Mouse (Mus musculus) heart, embryonic 15.5 days (tissue): ENCODE data around the gene Lrrc8b. TPM values are rescaled to one million over a fixed set of nuclear protein-coding genes. Genes with fewer than 3 reads are reported as not detected.
A peak's percentile ranks its signal among the peaks of the same experiment; 100 is the strongest.

Experiments
- ATAC-seq: fragments of 200-750 bp; cut with Nextera tagmentation; replicated peaks from 2 replicates; pipeline ENCODE4 v1.8.0; 2017; ENCODE audit warnings: low read depth, moderate TSS enrichment; ENCODE audit not compliant: insufficient number of reproducible peaks, insufficient read depth, low FRiP score
- H3K27ac ChIP-seq: fragments of 300-500 bp; sonication (generic); 2 replicates; pipeline ENCODE4 v1.5.1; 2015; ENCODE audit warnings: mild to moderate bottlenecking, inconsistent platforms
- H3K27me3 ChIP-seq: fragments of 300-500 bp; sonication (generic); 2 replicates; pipeline ENCODE4 v1.6.1; 2015; ENCODE audit warnings: inconsistent platforms
- H3K36me3 ChIP-seq: fragments of 300-500 bp; sonication (generic); 2 replicates; pipeline ENCODE4 v1.6.1; 2015; ENCODE audit warnings: mild to moderate bottlenecking, inconsistent platforms
- H3K4me1 ChIP-seq: fragments of 300-500 bp; sonication (generic); replicated peaks from 2 replicates; pipeline ENCODE4 v1.6.1; 2015; ENCODE audit warnings: inconsistent platforms
- H3K4me2 ChIP-seq: fragments of 300-500 bp; sonication (generic); 2 replicates; pipeline ENCODE4 v1.6.1; 2015; ENCODE audit warnings: inconsistent platforms, mild to moderate bottlenecking, moderate library complexity
- H3K4me3 ChIP-seq: fragments of 300-500 bp; sonication (generic); 2 replicates; pipeline ENCODE4 v1.5.1; 2015; ENCODE audit warnings: mild to moderate bottlenecking, inconsistent platforms
- H3K9ac ChIP-seq: fragments of 300-500 bp; sonication (generic); 2 replicates; pipeline ENCODE4 v1.6.1; 2015; ENCODE audit warnings: mild to moderate bottlenecking, inconsistent platforms
- H3K9me3 ChIP-seq: fragments of 300-500 bp; sonication (generic); replicated peaks from 2 replicates; pipeline ENCODE4 v1.6.1; 2016; ENCODE audit warnings: inconsistent platforms
- WGBS: fragments of 180-500 bp; shearing (Covaris S2); methylation state at CpG from one replicate; pipeline ENCODE4 v1.1.7; 2015; ENCODE audit warnings: mixed read lengths; 5-methylcytosine and 5-hydroxymethylcytosine counted together
- polyA plus RNA-seq: library from polyadenylated mRNA; unstranded; fragments of >200 nt; fragmentation: Nextera tagmentation; extraction: Ambion mirVana; gene quantifications from 2 replicates; pipeline ENCODE4 v1.2.1, GENCODE M21; 2015

The Lrrc8b gene
- polyA plus RNA-seq, 1 experiment from 2014 or later = 2.9 TPM

- Histone ChIP-seq H3K9ac (no peak overlapping the region), H3K36me3 (peaks cover 7% of the 10 kb centered on the region; the same call in 1 of the 2 replicates), H3K4me3 (no peak overlapping the region), H3K27me3 (no peaks in the 10 kb centered on the region), H3K4me1 (no peaks in the 10 kb centered on the region), H3K27ac (no peak overlapping the region), H3K9me3 (no peaks in the 10 kb centered on the region), H3K4me2 (no peak overlapping the region)
- ATAC-seq = no peak
- WGBS = 91% methylated on average over 14 of the region's 14 CpGs
Observed at GRCm38 (mm10) chr5:105484891-105485290, 69.3 kb downstream of the Lrrc8b start.

- Histone ChIP-seq H3K27ac (no peak overlapping the region), H3K36me3 (no peaks in the 10 kb centered on the region), H3K27me3 (no peaks in the 10 kb centered on the region), H3K9ac (no peak overlapping the region), H3K4me2 (no peak overlapping the region), H3K4me1 (peaks cover 8% of the 10 kb centered on the region; the same call in 1 of the 2 replicates), H3K9me3 (no peaks in the 10 kb centered on the region), H3K4me3 (no peak overlapping the region)
- 77% methylated on average over 5 of the region's 5 CpGs for WGBS
- ATAC-seq = no peak
Observed at GRCm38 (mm10) chr5:105490211-105490610, 74.6 kb downstream of the Lrrc8b start.

- 56% methylated on average over 4 of the region's 4 CpGs for WGBS
- ATAC-seq = 0 out of 2 replicates have a peak, but pooled peaks have one; percentile 40
Observed at GRCm38 (mm10) chr5:105491389-105491788, 75.8 kb downstream of the Lrrc8b start.

GRCm38 (mm10) chr5:105492367-105493246, 77.0 kb downstream of the Lrrc8b start:
- no peaks in the 10 kb centered on the region for H3K36me3 ChIP-seq
- no peak overlapping the region for H3K9ac ChIP-seq
- H3K4me3 ChIP-seq = no peak overlapping the region
- H3K9me3 ChIP-seq = no peaks in the 10 kb centered on the region
- ATAC-seq = no peak
- 38% methylated on average over 10 of the region's 10 CpGs for WGBS
- H3K27me3 ChIP-seq = no peaks in the 10 kb centered on the region
- H3K27ac ChIP-seq = no peak overlapping the region
- no peak overlapping the region for H3K4me2 ChIP-seq
- H3K4me1 ChIP-seq = peaks cover 15% of the 10 kb centered on the region

More at GRCm38 (mm10) chr5:105491389-105491788, 75.8 kb downstream of the Lrrc8b start:
- H3K4me2 ChIP-seq = no peak overlapping the region
- no peak overlapping the region for H3K27ac ChIP-seq
- H3K4me3 ChIP-seq = no peak overlapping the region
- H3K27me3 ChIP-seq = no peaks in the 10 kb centered on the region
- no peak overlapping the region for H3K9ac ChIP-seq
- H3K9me3 ChIP-seq = no peaks in the 10 kb centered on the region
- peaks cover 15% of the 10 kb centered on the region for H3K4me1 ChIP-seq
- no peaks in the 10 kb centered on the region for H3K36me3 ChIP-seq

- Histone ChIP-seq H3K27me3 (no peaks in the 10 kb centered on the region), H3K9ac (no peak overlapping the region), H3K27ac (no peak overlapping the region), H3K9me3 (no peaks in the 10 kb centered on the region), H3K4me3 (no peak overlapping the region), H3K4me2 (no peak overlapping the region), H3K36me3 (no peaks in the 10 kb centered on the region), H3K4me1 (peaks cover 15% of the 10 kb centered on the region)
- no peak for ATAC-seq
- 89% methylated on average over 7 of the region's 7 CpGs for WGBS
Observed at GRCm38 (mm10) chr5:105493377-105493776, 77.8 kb downstream of the Lrrc8b start.

GRCm38 (mm10) chr5:105494246-105494917, 78.8 kb downstream of the Lrrc8b start:
- H3K4me1 ChIP-seq = peaks cover 15% of the 10 kb centered on the region
- no peaks in the 10 kb centered on the region for H3K36me3 ChIP-seq
- H3K9ac ChIP-seq = no peak overlapping the region
- H3K4me3 ChIP-seq = no peak overlapping the region
- peak overlapping the region; percentile 67; the same call in 1 of the 2 replicates for H3K4me2 ChIP-seq
- no peak overlapping the region for H3K27ac ChIP-seq
- ATAC-seq = no peak
- H3K9me3 ChIP-seq = no peaks in the 10 kb centered on the region
- 56% methylated on average over 10 of the region's 10 CpGs for WGBS
- no peaks in the 10 kb centered on the region for H3K27me3 ChIP-seq

GRCm38 (mm10) chr5:105494918-105495901, 79.6 kb downstream of the Lrrc8b start:
- no peaks in the 10 kb centered on the region for H3K36me3 ChIP-seq
- no peaks in the 10 kb centered on the region for H3K27me3 ChIP-seq
- peaks cover 15% of the 10 kb centered on the region for H3K4me1 ChIP-seq
- H3K9ac ChIP-seq = peak overlapping the region; percentile 38
- H3K4me3 ChIP-seq = peak overlapping the region; percentile 44
- no peaks in the 10 kb centered on the region for H3K9me3 ChIP-seq
- peak overlapping the region; percentile 67 for H3K4me2 ChIP-seq
- no peak overlapping the region for H3K27ac ChIP-seq
- ATAC-seq = peak; percentile 63; the same call in 1 of the 2 replicates
- 9% methylated on average over 22 of the region's 24 CpGs for WGBS

- Histone ChIP-seq H3K27ac (no peak overlapping the region), H3K9me3 (no peaks in the 10 kb centered on the region), H3K27me3 (no peaks in the 10 kb centered on the region), H3K4me3 (no peak overlapping the region), H3K9ac (no peak overlapping the region), H3K4me2 (no peak overlapping the region), H3K4me1 (peaks cover 15% of the 10 kb centered on the region), H3K36me3 (no peaks in the 10 kb centered on the region)
- 89% methylated on average over 4 of the region's 4 CpGs for WGBS
- ATAC-seq = no peak
Observed at GRCm38 (mm10) chr5:105496133-105496532, 80.6 kb downstream of the Lrrc8b start.

GRCm38 (mm10) chr5:105496586-105496985, 81.0 kb downstream of the Lrrc8b start:
- H3K27ac ChIP-seq = no peak overlapping the region
- no peaks in the 10 kb centered on the region for H3K27me3 ChIP-seq
- H3K4me3 ChIP-seq = no peak overlapping the region
- peaks cover 15% of the 10 kb centered on the region for H3K4me1 ChIP-seq
- WGBS = 87% methylated on average over 7 of the region's 7 CpGs
- no peak for ATAC-seq
- H3K4me2 ChIP-seq = no peak overlapping the region
- H3K9ac ChIP-seq = no peak overlapping the region
- no peaks in the 10 kb centered on the region for H3K9me3 ChIP-seq
- no peaks in the 10 kb centered on the region for H3K36me3 ChIP-seq

GRCm38 (mm10) chr5:105498429-105499000, 82.9 kb downstream of the Lrrc8b start:
- H3K9ac ChIP-seq = no peak overlapping the region

More at GRCm38 (mm10) chr5:105498429-105499000, 82.9 kb downstream of the Lrrc8b start:
- no peak for ATAC-seq
- Histone ChIP-seq H3K36me3 (no peaks in the 10 kb centered on the region), H3K4me2 (no peak overlapping the region), H3K9me3 (no peaks in the 10 kb centered on the region), H3K4me3 (no peak overlapping the region), H3K27ac (no peak overlapping the region), H3K27me3 (no peaks in the 10 kb centered on the region), H3K4me1 (peaks cover 15% of the 10 kb centered on the region)
- WGBS = 55% methylated on average over 4 of the region's 4 CpGs
